Mouse (Mus musculus): Measurements from ENCODE around the gene Cd6. TPM values are rescaled to one million over a fixed set of nuclear protein-coding genes. Genes with fewer than 3 reads are reported as not detected.

Cd6 gene
- polyA plus RNA-seq, 1 experiment from 2014 or later = not detected

DNA sequence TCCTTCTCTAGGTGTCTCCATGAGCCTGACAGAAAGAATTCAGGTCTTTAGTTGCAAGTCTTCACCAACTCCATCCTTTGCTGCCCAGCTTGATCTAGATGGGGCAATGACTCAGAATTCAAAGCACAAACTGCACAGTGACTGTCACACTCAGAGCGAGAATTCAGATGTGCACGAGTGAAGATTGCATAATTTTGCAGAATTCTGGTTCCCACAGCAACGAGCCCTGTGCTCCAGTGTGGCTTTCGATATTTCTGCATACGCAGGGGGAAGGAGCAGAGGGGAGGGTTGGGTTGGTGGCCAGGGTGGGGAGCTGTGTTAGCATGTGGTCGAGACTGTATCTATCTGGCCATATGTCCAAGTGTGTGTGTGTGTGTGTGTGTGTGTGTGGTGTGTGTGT lies 28.8 kb downstream of the Cd6 start:
- Histone ChIP-seq H3K9ac (ENCODE audit: low read depth, low read length) (no peak overlapping the region), H3K4me1 (ENCODE audit: control insufficient read depth, insufficient read depth, low read length) (no peaks in the 10 kb centered on the region), H3K4me3 (ENCODE audit: low read depth, low read length) (no peak overlapping the region), H3K9me3 (replicated peaks; ENCODE audit: control insufficient read depth, low read length) (no peaks in the 10 kb centered on the region), H3K27ac (ENCODE audit: low read depth, low read length) (no peak overlapping the region), H3K36me3 (ENCODE audit: control insufficient read depth, insufficient read depth, low read length) (no peaks in the 10 kb centered on the region), H3K4me2 (no peak overlapping the region), H3K27me3 (ENCODE audit: control insufficient read depth, insufficient read depth, low read length) (peaks cover 3% of the 10 kb centered on the region; the same call in 1 of the 2 replicates)
- ATAC-seq (replicated peaks; ENCODE audit: insufficient number of reproducible peaks, low FRiP score, low TSS enrichment) = no peak
- 72% methylated on average over 6 of the region's 6 CpGs for WGBS (ENCODE audit: insufficient replicate concordance)

DNA sequence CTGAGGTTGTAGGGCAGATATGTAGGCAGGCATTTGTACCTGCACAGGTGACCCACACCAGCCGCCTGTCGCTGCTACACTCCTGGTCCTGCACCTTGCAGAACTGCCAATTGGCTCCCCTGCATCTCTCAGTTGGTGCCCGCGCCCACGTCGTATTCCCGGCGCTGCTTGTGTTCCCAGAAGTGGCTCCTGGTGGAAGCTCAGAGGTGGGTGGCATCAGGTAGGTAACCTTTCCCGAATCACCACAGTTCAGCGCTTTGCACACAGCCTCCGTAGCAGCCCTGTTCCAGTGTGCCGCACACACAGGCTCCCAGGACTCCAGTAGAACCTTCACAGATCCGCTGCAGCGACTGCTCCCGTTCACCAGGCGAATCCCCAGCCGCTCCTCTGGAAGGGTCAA lies 30.7 kb downstream of the Cd6 start:
- H3K27ac ChIP-seq (ENCODE audit: low read depth, low read length) = no peak overlapping the region
- no peak overlapping the region for H3K4me2 ChIP-seq
- H3K27me3 ChIP-seq (ENCODE audit: control insufficient read depth, insufficient read depth, low read length) = peaks cover 3% of the 10 kb centered on the region; the same call in 1 of the 2 replicates
- H3K9me3 ChIP-seq (replicated peaks; ENCODE audit: control insufficient read depth, low read length) = no peaks in the 10 kb centered on the region
- no peak overlapping the region for H3K9ac ChIP-seq (ENCODE audit: low read depth, low read length)
- WGBS (ENCODE audit: insufficient replicate concordance) = 89% methylated on average over 17 of the region's 17 CpGs
- H3K36me3 ChIP-seq (ENCODE audit: control insufficient read depth, insufficient read depth, low read length) = no peaks in the 10 kb centered on the region
- ATAC-seq (replicated peaks; ENCODE audit: insufficient number of reproducible peaks, low FRiP score, low TSS enrichment) = no peak
- H3K4me1 ChIP-seq (ENCODE audit: control insufficient read depth, insufficient read depth, low read length) = no peaks in the 10 kb centered on the region
- H3K4me3 ChIP-seq (ENCODE audit: low read depth, low read length) = no peak overlapping the region

DNA sequence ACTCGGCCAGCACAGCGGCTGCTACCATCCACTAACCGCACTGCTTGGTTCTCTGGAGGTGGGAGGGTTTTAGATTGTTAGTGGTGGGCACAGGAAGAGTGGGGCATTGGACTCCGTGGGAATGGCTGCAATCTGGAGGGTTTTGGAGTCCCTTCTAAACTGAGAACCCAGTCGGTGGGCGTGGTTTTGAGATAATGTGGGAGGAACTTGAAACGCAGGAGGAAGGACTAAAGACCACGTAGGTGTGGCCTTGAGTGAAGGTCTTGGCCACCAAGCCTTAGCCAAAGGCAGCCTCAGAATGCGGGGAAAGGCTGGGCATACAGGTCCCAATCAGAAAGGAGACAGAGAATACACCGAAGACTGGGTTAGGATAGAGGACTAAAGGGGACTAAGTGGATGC lies 31.3 kb downstream of the Cd6 start:
- Histone ChIP-seq H3K36me3 (ENCODE audit: control insufficient read depth, insufficient read depth, low read length) (no peaks in the 10 kb centered on the region), H3K4me1 (ENCODE audit: control insufficient read depth, insufficient read depth, low read length) (no peaks in the 10 kb centered on the region), H3K9ac (ENCODE audit: low read depth, low read length) (no peak overlapping the region), H3K4me2 (no peak overlapping the region), H3K4me3 (ENCODE audit: low read depth, low read length) (no peak overlapping the region), H3K27me3 (ENCODE audit: control insufficient read depth, insufficient read depth, low read length) (peaks cover 3% of the 10 kb centered on the region; the same call in 1 of the 2 replicates), H3K27ac (ENCODE audit: low read depth, low read length) (no peak overlapping the region), H3K9me3 (replicated peaks; ENCODE audit: control insufficient read depth, low read length) (no peaks in the 10 kb centered on the region)
- 53% methylated on average over 10 of the region's 10 CpGs for whole genome bisulfite sequencing (ENCODE audit: insufficient replicate concordance)
- ATAC-seq (replicated peaks; ENCODE audit: insufficient number of reproducible peaks, low FRiP score, low TSS enrichment) = no peak

DNA sequence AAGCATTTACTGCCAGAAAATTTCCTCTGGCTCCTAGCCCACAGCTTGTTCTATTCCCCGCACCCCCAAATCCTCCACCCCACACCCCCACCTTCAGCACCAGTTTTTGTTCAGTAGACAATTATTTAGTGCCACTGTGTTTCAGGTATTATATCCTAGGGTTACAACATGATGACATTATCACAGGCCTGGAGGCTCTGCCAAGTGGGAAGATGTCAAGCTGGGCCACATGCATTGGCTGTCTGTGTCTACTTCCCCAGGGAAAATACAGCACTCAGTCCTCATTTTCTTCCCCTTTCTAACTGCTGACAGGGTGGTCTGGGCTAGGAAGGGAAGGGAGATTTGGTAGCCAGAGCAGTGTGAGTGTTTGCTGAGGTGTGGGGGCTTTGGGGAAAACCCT lies 34.9 kb downstream of the Cd6 start:
- H3K9me3 ChIP-seq (replicated peaks; ENCODE audit: control insufficient read depth, low read length) = no peaks in the 10 kb centered on the region
- no peak for ATAC-seq (replicated peaks; ENCODE audit: insufficient number of reproducible peaks, low FRiP score, low TSS enrichment)
- H3K36me3 ChIP-seq (ENCODE audit: control insufficient read depth, insufficient read depth, low read length) = no peaks in the 10 kb centered on the region
- WGBS (ENCODE audit: insufficient replicate concordance) = 92% methylated on average over 1 of the region's 1 CpGs
- H3K27ac ChIP-seq (ENCODE audit: low read depth, low read length) = no peak overlapping the region
- no peak overlapping the region for H3K4me3 ChIP-seq (ENCODE audit: low read depth, low read length)
- no peak overlapping the region for H3K4me2 ChIP-seq
- no peak overlapping the region for H3K9ac ChIP-seq (ENCODE audit: low read depth, low read length)
- peaks cover 3% of the 10 kb centered on the region; the same call in 1 of the 2 replicates for H3K27me3 ChIP-seq (ENCODE audit: control insufficient read depth, insufficient read depth, low read length)
- no peaks in the 10 kb centered on the region; the same call in 1 of the 2 replicates for H3K4me1 ChIP-seq (ENCODE audit: control insufficient read depth, insufficient read depth, low read length)

DNA sequence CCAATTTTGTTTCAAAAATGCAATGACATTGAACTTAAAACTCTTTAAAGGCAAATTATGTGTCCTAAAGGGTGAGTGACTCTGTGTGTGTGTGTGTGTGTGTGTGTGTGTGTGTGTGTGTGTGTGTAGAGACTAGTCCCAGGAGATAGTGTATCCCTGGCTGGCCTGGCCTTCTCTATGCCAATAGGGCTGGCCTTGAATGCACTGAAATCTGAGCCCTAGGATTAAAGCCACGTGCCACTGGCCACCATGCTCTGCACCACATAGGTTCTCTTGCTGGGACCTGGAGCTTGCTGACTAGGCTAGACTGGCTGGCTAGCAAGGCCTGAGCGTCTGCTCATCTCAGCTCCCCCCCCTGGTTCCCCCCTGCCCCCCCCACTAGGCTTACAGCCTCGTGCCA lies 36.8 kb downstream of the Cd6 start:
- no peak overlapping the region for H3K4me3 ChIP-seq (ENCODE audit: low read depth, low read length)
- WGBS (ENCODE audit: insufficient replicate concordance) = 46% methylated on average over 3 of the region's 3 CpGs
- no peak overlapping the region for H3K27ac ChIP-seq (ENCODE audit: low read depth, low read length)
- no peak overlapping the region for H3K9ac ChIP-seq (ENCODE audit: low read depth, low read length)
- H3K27me3 ChIP-seq (ENCODE audit: control insufficient read depth, insufficient read depth, low read length) = no peaks in the 10 kb centered on the region
- H3K36me3 ChIP-seq (ENCODE audit: control insufficient read depth, insufficient read depth, low read length) = no peaks in the 10 kb centered on the region
- no peak for ATAC-seq (replicated peaks; ENCODE audit: insufficient number of reproducible peaks, low FRiP score, low TSS enrichment)
- no peaks in the 10 kb centered on the region; the same call in 1 of the 2 replicates for H3K4me1 ChIP-seq (ENCODE audit: control insufficient read depth, insufficient read depth, low read length)
- H3K9me3 ChIP-seq (replicated peaks; ENCODE audit: control insufficient read depth, low read length) = no peaks in the 10 kb centered on the region
- H3K4me2 ChIP-seq = no peak overlapping the region

DNA sequence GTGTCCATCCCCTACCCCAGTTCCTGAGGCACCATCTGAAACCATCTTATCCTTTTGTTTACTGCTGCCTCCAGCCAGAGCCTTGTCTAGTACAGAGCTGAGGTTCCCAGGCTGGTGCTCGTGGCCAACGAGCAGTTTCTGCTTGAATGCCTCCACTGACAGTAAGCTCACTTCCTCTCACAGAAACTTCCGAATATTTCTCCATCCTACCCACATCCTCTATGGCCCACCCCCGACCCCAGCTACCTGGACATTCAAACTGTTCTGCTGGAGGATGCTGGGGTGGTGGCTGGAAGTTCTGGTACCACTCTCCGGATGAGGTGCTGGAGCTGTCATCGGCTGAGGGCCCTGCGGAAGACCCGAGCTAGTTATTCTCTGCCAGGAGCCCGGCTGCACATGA lies 39.5 kb downstream of the Cd6 start:
- no peak overlapping the region for H3K27ac ChIP-seq (ENCODE audit: low read depth, low read length)
- 70% methylated on average over 9 of the region's 9 CpGs for WGBS (ENCODE audit: insufficient replicate concordance)
- H3K4me3 ChIP-seq (ENCODE audit: low read depth, low read length) = no peak overlapping the region
- no peaks in the 10 kb centered on the region; the same call in 1 of the 2 replicates for H3K4me1 ChIP-seq (ENCODE audit: control insufficient read depth, insufficient read depth, low read length)
- no peaks in the 10 kb centered on the region for H3K36me3 ChIP-seq (ENCODE audit: control insufficient read depth, insufficient read depth, low read length)
- no peaks in the 10 kb centered on the region for H3K9me3 ChIP-seq (replicated peaks; ENCODE audit: control insufficient read depth, low read length)
- no peak overlapping the region for H3K9ac ChIP-seq (ENCODE audit: low read depth, low read length)
- no peak overlapping the region for H3K4me2 ChIP-seq
- no peaks in the 10 kb centered on the region for H3K27me3 ChIP-seq (ENCODE audit: control insufficient read depth, insufficient read depth, low read length)
- no peak for ATAC-seq (replicated peaks; ENCODE audit: insufficient number of reproducible peaks, low FRiP score, low TSS enrichment)

DNA sequence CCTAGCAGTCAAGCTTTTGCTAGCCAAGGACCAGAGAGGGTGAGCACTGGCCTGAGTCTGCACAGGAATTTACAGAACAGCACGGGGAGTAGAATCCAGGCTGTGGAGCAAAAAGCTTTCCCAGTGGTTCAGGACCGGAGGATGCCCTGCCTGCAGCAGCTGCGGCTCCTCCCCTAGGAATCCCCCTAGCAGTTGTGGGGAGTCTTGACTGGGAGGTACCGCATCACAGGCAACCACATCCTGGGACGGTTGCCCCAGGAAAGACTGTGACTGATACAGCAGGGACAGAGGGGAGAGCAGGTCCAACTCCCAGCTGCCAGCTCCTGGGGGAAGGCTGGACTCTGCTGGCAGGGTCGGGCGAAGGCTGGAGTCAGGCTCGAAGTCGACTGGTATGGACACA lies 41.6 kb downstream of the Cd6 start:
- H3K36me3 ChIP-seq (ENCODE audit: control insufficient read depth, insufficient read depth, low read length) = no peaks in the 10 kb centered on the region
- H3K27ac ChIP-seq (ENCODE audit: low read depth, low read length) = no peak overlapping the region
- H3K9ac ChIP-seq (ENCODE audit: low read depth, low read length) = no peak overlapping the region
- no peaks in the 10 kb centered on the region; the same call in 1 of the 2 replicates for H3K4me1 ChIP-seq (ENCODE audit: control insufficient read depth, insufficient read depth, low read length)
- no peaks in the 10 kb centered on the region for H3K27me3 ChIP-seq (ENCODE audit: control insufficient read depth, insufficient read depth, low read length)
- H3K4me3 ChIP-seq (ENCODE audit: low read depth, low read length) = no peak overlapping the region
- H3K4me2 ChIP-seq = no peak overlapping the region
- WGBS (ENCODE audit: insufficient replicate concordance) = 64% methylated on average over 9 of the region's 9 CpGs
- no peak for ATAC-seq (replicated peaks; ENCODE audit: insufficient number of reproducible peaks, low FRiP score, low TSS enrichment)
- H3K9me3 ChIP-seq (replicated peaks; ENCODE audit: control insufficient read depth, low read length) = no peaks in the 10 kb centered on the region

DNA sequence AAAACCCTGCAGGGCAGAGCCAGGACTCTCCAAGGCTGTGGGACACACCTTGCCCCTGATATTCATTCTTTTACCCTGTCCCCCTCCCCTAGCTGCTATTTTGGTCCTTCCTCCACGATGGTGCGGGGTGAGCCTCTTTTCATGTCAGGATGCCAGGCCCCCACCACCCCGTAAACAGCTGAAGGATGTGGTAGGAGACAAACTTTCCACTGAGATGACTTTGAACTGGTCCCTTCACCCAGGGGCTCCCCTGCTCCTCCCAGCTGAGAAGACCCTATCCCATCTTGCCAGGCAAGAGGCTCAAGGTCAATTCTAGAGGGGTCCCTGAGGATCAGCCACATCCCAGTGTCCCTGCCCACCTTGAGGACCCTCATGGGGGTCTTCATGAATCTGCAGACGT lies 42.5 kb downstream of the Cd6 start:
- Histone ChIP-seq H3K9ac (ENCODE audit: low read depth, low read length) (no peak overlapping the region), H3K36me3 (ENCODE audit: control insufficient read depth, insufficient read depth, low read length) (no peaks in the 10 kb centered on the region), H3K4me1 (ENCODE audit: control insufficient read depth, insufficient read depth, low read length) (no peaks in the 10 kb centered on the region; the same call in 1 of the 2 replicates), H3K27ac (ENCODE audit: low read depth, low read length) (no peak overlapping the region), H3K27me3 (ENCODE audit: control insufficient read depth, insufficient read depth, low read length) (no peaks in the 10 kb centered on the region), H3K4me2 (no peak overlapping the region), H3K4me3 (ENCODE audit: low read depth, low read length) (no peak overlapping the region), H3K9me3 (replicated peaks; ENCODE audit: control insufficient read depth, low read length) (no peaks in the 10 kb centered on the region)
- WGBS (ENCODE audit: insufficient replicate concordance) = 71% methylated on average over 4 of the region's 4 CpGs
- no peak for ATAC-seq (replicated peaks; ENCODE audit: insufficient number of reproducible peaks, low FRiP score, low TSS enrichment)

DNA sequence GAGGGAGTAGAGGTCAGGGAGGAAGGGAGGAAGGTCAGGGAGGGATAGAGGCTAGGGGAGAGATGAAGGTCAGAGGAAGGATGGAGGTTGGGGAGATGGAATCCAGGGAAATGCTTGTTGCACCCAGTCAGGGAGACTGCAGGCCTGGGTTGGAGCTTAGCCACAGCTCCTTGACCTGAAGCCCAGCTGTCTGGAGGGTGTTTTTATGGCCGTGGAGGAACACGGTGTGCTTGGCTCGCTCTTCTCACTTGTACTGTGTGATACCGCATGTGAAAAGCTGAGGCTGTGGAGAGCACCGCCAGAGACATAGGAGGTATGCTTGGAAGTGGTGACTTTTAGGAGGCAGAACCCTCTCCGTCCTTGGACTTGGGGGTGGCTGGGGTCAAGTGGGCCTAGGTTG lies 43.1 kb downstream of the Cd6 start:
- Histone ChIP-seq H3K27ac (ENCODE audit: low read depth, low read length) (no peak overlapping the region), H3K4me2 (no peak overlapping the region), H3K9ac (ENCODE audit: low read depth, low read length) (no peak overlapping the region), H3K36me3 (ENCODE audit: control insufficient read depth, insufficient read depth, low read length) (no peaks in the 10 kb centered on the region), H3K9me3 (replicated peaks; ENCODE audit: control insufficient read depth, low read length) (no peaks in the 10 kb centered on the region), H3K27me3 (ENCODE audit: control insufficient read depth, insufficient read depth, low read length) (no peaks in the 10 kb centered on the region), H3K4me3 (ENCODE audit: low read depth, low read length) (no peak overlapping the region), H3K4me1 (ENCODE audit: control insufficient read depth, insufficient read depth, low read length) (no peaks in the 10 kb centered on the region; the same call in 1 of the 2 replicates)
- WGBS (ENCODE audit: insufficient replicate concordance) = 78% methylated on average over 6 of the region's 6 CpGs
- no peak for ATAC-seq (replicated peaks; ENCODE audit: insufficient number of reproducible peaks, low FRiP score, low TSS enrichment)

Measured in heart, embryonic 11.5 days (tissue).